Mouse (Mus musculus): ENCODE results near the gene Chsy1.

GRCm38 (mm10) chr7:66182075-66182715, 72.9 kb downstream of the Chsy1 start:
- TF ChIP-seq CTCF (IDR thresholded peaks at IDR 0.05; ENCODE audit: low read depth) (peak; percentile 57), EP300 (IDR thresholded peaks at IDR 0.05; ENCODE audit: low read depth) (no peak)

All from liver, embryonic 14.5 days (tissue).